Comparison of ENCODE assay signal across 9 mouse cellular contexts in the genomic region with DNA sequence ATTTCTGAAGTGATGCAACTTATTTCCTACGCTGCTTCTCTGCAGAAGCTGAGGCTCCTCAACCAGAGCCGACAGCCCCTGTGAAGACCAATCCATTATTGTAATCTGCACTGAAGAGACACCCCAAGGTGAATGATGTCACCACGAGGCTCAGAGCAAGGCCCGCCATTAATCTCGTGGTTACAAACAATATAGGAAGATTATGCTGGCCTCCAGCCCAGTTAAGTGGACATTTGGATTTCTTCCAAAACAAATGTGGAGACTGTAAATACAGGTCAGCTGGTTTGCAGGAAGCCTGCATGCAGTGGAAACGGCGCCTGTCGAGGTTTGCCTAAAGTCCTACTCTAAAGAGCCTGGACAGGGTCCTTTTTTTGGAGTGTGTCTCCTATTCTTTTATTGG.
A peak's percentile ranks its signal among the peaks of the same experiment; 100 is the strongest.
DNase-seq lines count a peak whose midpoint lies in the region; ATAC-seq and TF ChIP-seq lines count a peak whose summit lies in the region.
"Had no signal": no experiment of that assay in that cellular context is flagged by ENCODE, and none has a peak within 500 bp of the region (broad histone marks: within the 10 kb centered on the region; RNA-seq: fewer than 3 reads in every experiment).

No protein-coding gene starts in this region.

- WGBS in liver, embryonic 14.5 days (ENCODE audit: insufficient replicate concordance), result 40% methylated on average over 8 of the region's 8 CpGs
- WGBS in liver, embryonic 11.5 days, result 57% methylated on average over 8 of the region's 8 CpGs
- 31% methylated on average over 8 of the region's 8 CpGs for WGBS in embryonic facial prominence, embryonic 14.5 days
- 13% methylated on average over 8 of the region's 8 CpGs for WGBS in forebrain, embryonic 16.5 days

- H3K4me2 ChIP-seq in liver, embryonic 14.5 days (ENCODE audit: low read depth), result no peak overlapping the region
- H3K4me2 ChIP-seq in liver, embryonic 11.5 days, result no peak overlapping the region
- H3K4me2 ChIP-seq in embryonic facial prominence, embryonic 14.5 days (ENCODE audit: low read depth, low read length), result no peak overlapping the region
- H3K4me2 ChIP-seq in forebrain, embryonic 16.5 days (ENCODE audit: low read length), result no peak overlapping the region

- H3K36me3 ChIP-seq in liver, embryonic 14.5 days (replicated peaks; ENCODE audit: control insufficient read depth, insufficient read depth, low read depth), result no peaks in the 10 kb centered on the region
- H3K36me3 ChIP-seq in liver, embryonic 11.5 days (ENCODE audit: control insufficient read depth, insufficient read depth, low read length), result no peaks in the 10 kb centered on the region
- no peaks in the 10 kb centered on the region for H3K36me3 ChIP-seq in embryonic facial prominence, embryonic 14.5 days (ENCODE audit: control insufficient read depth, insufficient read depth, low read length)
- no peaks in the 10 kb centered on the region for H3K36me3 ChIP-seq in forebrain, embryonic 16.5 days (ENCODE audit: control insufficient read depth, insufficient read depth)

- no peak overlapping the region for H3K27ac ChIP-seq in liver, embryonic 14.5 days
- no peak overlapping the region for H3K27ac ChIP-seq in liver, embryonic 11.5 days (ENCODE audit: low read depth, low read length)
- no peak overlapping the region for H3K27ac ChIP-seq in embryonic facial prominence, embryonic 14.5 days (replicated peaks; ENCODE audit: low read depth, low read length)
- H3K27ac ChIP-seq in forebrain, embryonic 16.5 days (ENCODE audit: low read length), result no peak overlapping the region

- ATAC-seq in liver, embryonic 14.5 days (ENCODE audit: insufficient read depth), result no peak
- no peak for ATAC-seq in liver, embryonic 11.5 days (replicated peaks; ENCODE audit: low FRiP score)
- ATAC-seq in embryonic facial prominence, embryonic 14.5 days (ENCODE audit: low read depth), result no peak; the same call in 1 of the 2 replicates
- no peak for ATAC-seq in forebrain, embryonic 16.5 days

- peak; percentile 4 to 17 (median 16) for DNase-seq in liver, embryonic 14.5 days (ENCODE audit: low read depth in 3 of 3, low spot score in 3 of 3)
- no peak for DNase-seq in liver, embryonic 11.5 days (ENCODE audit: low spot score)
- peak; percentile 82 for DNase-seq in embryonic facial prominence, embryonic 14.5 days (ENCODE audit: low spot score)
- peak; percentile 75 for DNase-seq in kidney, postnatal 14 days
- peak; percentile 34 for DNase-seq in ovary, postnatal 14 days (ENCODE audit: low spot score)
- DNase-seq in thymus, postnatal 14 days, result no peak
- no peak for DNase-seq in embryo, embryonic 10 days (ENCODE audit: low spot score)

- no peak overlapping the region for H3K4me3 ChIP-seq in liver, embryonic 14.5 days (ENCODE audit: insufficient read depth in 1 of 2, low read depth in 2 of 2, low read length in 2 of 2)
- H3K4me3 ChIP-seq in liver, embryonic 11.5 days (ENCODE audit: low read depth, low read length), result no peak overlapping the region
- H3K4me3 ChIP-seq in embryonic facial prominence, embryonic 14.5 days (ENCODE audit: low read depth, low read length), result no peak overlapping the region
- no peak overlapping the region for H3K4me3 ChIP-seq in forebrain, embryonic 16.5 days (replicated peaks; ENCODE audit: low read length)
- H3K4me3 ChIP-seq: erythroblast, embryonic 14.5 days had no signal

- H3K9me3 ChIP-seq in liver, embryonic 14.5 days (ENCODE audit: control insufficient read depth, low read length), result no peaks in the 10 kb centered on the region
- no peaks in the 10 kb centered on the region for H3K9me3 ChIP-seq in liver, embryonic 11.5 days (ENCODE audit: control insufficient read depth, low read length)
- no peaks in the 10 kb centered on the region for H3K9me3 ChIP-seq in embryonic facial prominence, embryonic 14.5 days (ENCODE audit: control insufficient read depth, low read length)
- H3K9me3 ChIP-seq in forebrain, embryonic 16.5 days (ENCODE audit: control insufficient read depth, low read length), result no peaks in the 10 kb centered on the region

- no peak for TF ChIP-seq CTCF in liver, embryonic 14.5 days (IDR thresholded peaks at IDR 0.05; ENCODE audit: low read depth)

- H3K27me3 ChIP-seq in liver, embryonic 14.5 days (ENCODE audit: control insufficient read depth, insufficient read depth, low read length), result no peaks in the 10 kb centered on the region
- H3K27me3 ChIP-seq in liver, embryonic 11.5 days (replicated peaks; ENCODE audit: control insufficient read depth, insufficient read depth, low read length), result no peaks in the 10 kb centered on the region
- no peaks in the 10 kb centered on the region for H3K27me3 ChIP-seq in embryonic facial prominence, embryonic 14.5 days (replicated peaks; ENCODE audit: control insufficient read depth, insufficient read depth, low read length)
- no peaks in the 10 kb centered on the region for H3K27me3 ChIP-seq in forebrain, embryonic 16.5 days (replicated peaks; ENCODE audit: control insufficient read depth, insufficient read depth, low read length)

- no peak overlapping the region for H3K9ac ChIP-seq in liver, embryonic 14.5 days (replicated peaks)
- no peak overlapping the region for H3K9ac ChIP-seq in liver, embryonic 11.5 days (ENCODE audit: low read depth, low read length)
- H3K9ac ChIP-seq in embryonic facial prominence, embryonic 14.5 days (ENCODE audit: low read depth, low read length), result no peak overlapping the region
- no peak overlapping the region for H3K9ac ChIP-seq in forebrain, embryonic 16.5 days (replicated peaks; ENCODE audit: low read depth, low read length)

- no peak for TF ChIP-seq EP300 in liver, embryonic 14.5 days (IDR thresholded peaks at IDR 0.05; ENCODE audit: low read depth)

- no peaks in the 10 kb centered on the region for H3K4me1 ChIP-seq in liver, embryonic 14.5 days (replicated peaks; ENCODE audit: control insufficient read depth in 2 of 2, insufficient read depth in 2 of 2, low read length in 1 of 2)
- 0 out of 2 replicates have a peak, but pooled peaks cover 6% of the 10 kb centered on the region for H3K4me1 ChIP-seq in liver, embryonic 11.5 days (replicated peaks; ENCODE audit: control insufficient read depth, insufficient read depth, low read length)
- H3K4me1 ChIP-seq in embryonic facial prominence, embryonic 14.5 days (ENCODE audit: control insufficient read depth, insufficient read depth, low read length), result peaks cover 38% of the 10 kb centered on the region
- peaks cover 17% of the 10 kb centered on the region for H3K4me1 ChIP-seq in forebrain, embryonic 16.5 days (replicated peaks; ENCODE audit: control insufficient read depth, insufficient read depth, low read length)

Comparison
In these comparisons a context has a peak if more than half of its experiments do, and no peak if none do; other contexts are left out.
1. DNase-seq: peak in liver, embryonic 14.5 days (3 of 3), embryonic facial prominence, embryonic 14.5 days (single experiment), kidney, postnatal 14 days (single experiment) and ovary, postnatal 14 days (single experiment); none in liver, embryonic 11.5 days (single experiment), thymus, postnatal 14 days (single experiment) and embryo, embryonic 10 days (single experiment).